Mouse (Mus musculus): Measurements from ENCODE around the gene Rgs18.

- TF ChIP-seq CTCF (IDR thresholded peaks at IDR 0.05; ENCODE audit: low read depth, low read length) (no peak), POLR2AphosphoS5 (IDR thresholded peaks at IDR 0.05; ENCODE audit: insufficient replicate concordance, low read depth, low read length) (no peak), TAL1 (conservative IDR thresholded peaks at IDR 0.05; ENCODE audit: low read depth, low read length) (no peak)
Observed at GRCm38 (mm10) chr1:144766218-144766617, 9.0 kb downstream of the Rgs18 start.

Measured in G1E (cell line).